In genomic region chr7:30012956-30013363, GRCm38 (mm10) we compare ENCODE assay signal across 8 mouse cellular contexts. TPM values are rescaled to one million over a fixed set of nuclear protein-coding genes. Genes with fewer than 3 reads are reported as not detected.
DNase-seq lines count a peak whose midpoint lies in the region; ATAC-seq and TF ChIP-seq lines count a peak whose summit lies in the region.

No protein-coding gene starts in this region.

- H3K4me3 ChIP-seq in intestine, embryonic 14.5 days (ENCODE audit: low read depth, low read length), result no peak overlapping the region
- no peak overlapping the region for H3K4me3 ChIP-seq in intestine, embryonic 16.5 days (ENCODE audit: low read length)
- no peak overlapping the region for H3K4me3 ChIP-seq in hindbrain, embryonic 15.5 days
- H3K4me3 ChIP-seq in midbrain, embryonic 16.5 days (ENCODE audit: low read depth, low read length), result no peak overlapping the region
- no peak overlapping the region for H3K4me3 ChIP-seq in stomach, postnatal 0 days (ENCODE audit: low read depth, low read length)

- TF ChIP-seq CTCF in stomach, postnatal 0 days (IDR thresholded peaks at IDR 0.05; ENCODE audit: low read depth), result peak; percentile 82

- TF ChIP-seq EP300 in stomach, postnatal 0 days (optimal IDR thresholded peaks at IDR 0.05), result no peak

- H3K9ac ChIP-seq in intestine, embryonic 14.5 days (ENCODE audit: low read length), result no peak overlapping the region
- H3K9ac ChIP-seq in intestine, embryonic 16.5 days (ENCODE audit: low read depth, low read length), result no peak overlapping the region
- no peak overlapping the region for H3K9ac ChIP-seq in hindbrain, embryonic 15.5 days
- no peak overlapping the region for H3K9ac ChIP-seq in midbrain, embryonic 16.5 days (ENCODE audit: low read depth, low read length)
- no peak overlapping the region for H3K9ac ChIP-seq in stomach, postnatal 0 days (ENCODE audit: low read length)

- no peaks in the 10 kb centered on the region for H3K27me3 ChIP-seq in intestine, embryonic 14.5 days (replicated peaks; ENCODE audit: control insufficient read depth, insufficient read depth, low read length)
- no peaks in the 10 kb centered on the region for H3K27me3 ChIP-seq in intestine, embryonic 16.5 days (replicated peaks; ENCODE audit: control insufficient read depth, insufficient read depth, low read length)
- H3K27me3 ChIP-seq in hindbrain, embryonic 15.5 days, result no peaks in the 10 kb centered on the region
- no peaks in the 10 kb centered on the region for H3K27me3 ChIP-seq in midbrain, embryonic 16.5 days (ENCODE audit: control insufficient read depth, insufficient read depth, low read depth, low read length)
- H3K27me3 ChIP-seq in stomach, postnatal 0 days (ENCODE audit: control insufficient read depth, insufficient read depth, low read length), result no peaks in the 10 kb centered on the region

- H3K4me2 ChIP-seq in intestine, embryonic 14.5 days (ENCODE audit: low read length), result no peak overlapping the region
- no peak overlapping the region for H3K4me2 ChIP-seq in intestine, embryonic 16.5 days (ENCODE audit: low read depth, low read length)
- H3K4me2 ChIP-seq in hindbrain, embryonic 15.5 days, result no peak overlapping the region
- H3K4me2 ChIP-seq in midbrain, embryonic 16.5 days (ENCODE audit: low read length), result no peak overlapping the region
- no peak overlapping the region for H3K4me2 ChIP-seq in stomach, postnatal 0 days (replicated peaks; ENCODE audit: low read depth)

- peaks cover 51% of the 10 kb centered on the region for H3K36me3 ChIP-seq in intestine, embryonic 14.5 days (ENCODE audit: control insufficient read depth, insufficient read depth, low read length)
- peaks cover 19% of the 10 kb centered on the region for H3K36me3 ChIP-seq in intestine, embryonic 16.5 days (ENCODE audit: control insufficient read depth, insufficient read depth, low read length)
- H3K36me3 ChIP-seq in hindbrain, embryonic 15.5 days, result peaks cover 30% of the 10 kb centered on the region
- H3K36me3 ChIP-seq in midbrain, embryonic 16.5 days (ENCODE audit: control insufficient read depth, insufficient read depth, low read length), result peaks cover 16% of the 10 kb centered on the region
- peaks cover 15% of the 10 kb centered on the region for H3K36me3 ChIP-seq in stomach, postnatal 0 days (ENCODE audit: control insufficient read depth, insufficient read depth, low read length)

- ATAC-seq in intestine, embryonic 14.5 days (replicated peaks; ENCODE audit: low FRiP score, low TSS enrichment, low read depth), result no peak
- no peak; the same call in 1 of the 2 replicates for ATAC-seq in intestine, embryonic 16.5 days
- peak; percentile 46 for ATAC-seq in activated CD4-positive, CD25-positive, alpha-beta regulatory T cell, adult 4 months
- ATAC-seq in erythroid progenitor cell, adult 5-6 weeks (replicated peaks; ENCODE audit: low FRiP score, poor library complexity, severe bottlenecking), result peak; percentile 78
- peak; percentile 44; the same call in 1 of the 2 replicates for ATAC-seq in hindbrain, embryonic 15.5 days (ENCODE audit: low FRiP score, low read depth)
- ATAC-seq in midbrain, embryonic 16.5 days, result no peak
- ATAC-seq in stomach, postnatal 0 days (ENCODE audit: low FRiP score, low TSS enrichment), result peak; percentile 64

- no peak overlapping the region for H3K27ac ChIP-seq in intestine, embryonic 14.5 days (ENCODE audit: low read depth)
- H3K27ac ChIP-seq in intestine, embryonic 16.5 days (ENCODE audit: low read length), result no peak overlapping the region
- no peak overlapping the region for H3K27ac ChIP-seq in hindbrain, embryonic 15.5 days (replicated peaks)
- H3K27ac ChIP-seq in midbrain, embryonic 16.5 days (ENCODE audit: low read length), result 0 out of 2 replicates have a peak overlapping the region, but pooled peaks have one; percentile 18
- no peak overlapping the region for H3K27ac ChIP-seq in stomach, postnatal 0 days (replicated peaks)

- DNase-seq in intestine, embryonic 14.5 days (ENCODE audit: low spot score), result peak; percentile 62
- peak; percentile 21 to 60 for DNase-seq in layer of hippocampus, postnatal 25 days (ENCODE audit: extremely low spot score in 1 of 2, low spot score in 1 of 2)
- peak; percentile 53 for DNase-seq in stomach, postnatal 0 days (ENCODE audit: low spot score)

- H3K9me3 ChIP-seq in intestine, embryonic 14.5 days (ENCODE audit: control insufficient read depth, low read length), result no peaks in the 10 kb centered on the region
- H3K9me3 ChIP-seq in intestine, embryonic 16.5 days (ENCODE audit: control insufficient read depth, low read length), result no peaks in the 10 kb centered on the region
- H3K9me3 ChIP-seq in hindbrain, embryonic 15.5 days, result no peaks in the 10 kb centered on the region
- H3K9me3 ChIP-seq in midbrain, embryonic 16.5 days (replicated peaks; ENCODE audit: control insufficient read depth, low read length, poor library complexity, severe bottlenecking), result no peaks in the 10 kb centered on the region
- H3K9me3 ChIP-seq in stomach, postnatal 0 days (ENCODE audit: control insufficient read depth, low read length), result no peaks in the 10 kb centered on the region

- WGBS in intestine, embryonic 14.5 days, result 73% methylated on average over 4 of the region's 4 CpGs
- WGBS in intestine, embryonic 16.5 days, result 75% methylated on average over 4 of the region's 4 CpGs
- WGBS in hindbrain, embryonic 15.5 days, result 71% methylated on average over 4 of the region's 4 CpGs
- WGBS in midbrain, embryonic 16.5 days, result 81% methylated on average over 4 of the region's 4 CpGs
- WGBS in stomach, postnatal 0 days, result 72% methylated on average over 4 of the region's 4 CpGs

- H3K4me1 ChIP-seq in intestine, embryonic 14.5 days (replicated peaks; ENCODE audit: control insufficient read depth, insufficient read depth, low read length), result no peaks in the 10 kb centered on the region
- peaks cover 16% of the 10 kb centered on the region for H3K4me1 ChIP-seq in intestine, embryonic 16.5 days (ENCODE audit: control insufficient read depth, insufficient read depth, low read length)
- peaks cover 18% of the 10 kb centered on the region for H3K4me1 ChIP-seq in hindbrain, embryonic 15.5 days (replicated peaks)
- H3K4me1 ChIP-seq in midbrain, embryonic 16.5 days (ENCODE audit: control insufficient read depth, insufficient read depth, low read length), result peaks cover 2% of the 10 kb centered on the region; the same call in 1 of the 2 replicates
- H3K4me1 ChIP-seq in stomach, postnatal 0 days (replicated peaks; ENCODE audit: control insufficient read depth, insufficient read depth), result no peaks in the 10 kb centered on the region

RNA-seq across cellular contexts. Expression of gene Zfp568, which starts 29.2 kb away (rescaled TPM):
- polyA plus RNA-seq in intestine, embryonic 14.5 days (2014; fragmentation: Nextera tagmentation; extraction: Ambion mirVana), result 19.5 and 22.6 TPM in 2 replicates
- polyA plus RNA-seq in intestine, embryonic 16.5 days (2015; fragmentation: Nextera tagmentation; extraction: Ambion mirVana), result 9.1 and 11.6 TPM in 2 replicates
- polyA plus RNA-seq in activated CD4-positive, CD25-positive, alpha-beta regulatory T cell, adult 4 months (2017; shearing (Covaris generic)), result 1 to 10 TPM; 1.0 to 1.5 TPM
- total RNA-seq in erythroid progenitor cell, adult 5-6 weeks (2015; ENCODE audit: low replicate concordance), result 2.5 and 5.4 TPM in 2 replicates
- total RNA-seq in erythroid progenitor cell, adult 5-6 weeks (2017; ENCODE audit: low replicate concordance), result 4.1 and 4.2 TPM in 2 replicates
- polyA plus RNA-seq in hindbrain, embryonic 15.5 days (2015; fragmentation: Nextera tagmentation; extraction: Ambion mirVana), result 4.9 and 6.9 TPM in 2 replicates
- total RNA-seq in layer of hippocampus, postnatal 25 days (2021), result 1 to 10 TPM; 2.5 to 3.5 TPM
- 3.4 and 4.3 TPM in 2 replicates for polyA plus RNA-seq in midbrain, embryonic 16.5 days (2015; fragmentation: Nextera tagmentation; extraction: Ambion mirVana)
- polyA plus RNA-seq in stomach, postnatal 0 days (2015; fragmentation: Nextera tagmentation; extraction: Ambion mirVana), result 3.7 and 5.3 TPM in 2 replicates

RNA-seq across cellular contexts. Expression of gene Zfp14, which starts 38.2 kb away (rescaled TPM):
- 3.5 and 4.4 TPM in 2 replicates for polyA plus RNA-seq in intestine, embryonic 14.5 days (2014; fragmentation: Nextera tagmentation; extraction: Ambion mirVana)
- 2.0 and 2.2 TPM in 2 replicates for polyA plus RNA-seq in intestine, embryonic 16.5 days (2015; fragmentation: Nextera tagmentation; extraction: Ambion mirVana)
- polyA plus RNA-seq in activated CD4-positive, CD25-positive, alpha-beta regulatory T cell, adult 4 months (2017; shearing (Covaris generic)), result 1 to 10 TPM; 4.3 to 5.2 TPM
- 1.1 TPM in 1 of 2 replicates, not detected in the other for total RNA-seq in erythroid progenitor cell, adult 5-6 weeks (2015; ENCODE audit: low replicate concordance)
- total RNA-seq in erythroid progenitor cell, adult 5-6 weeks (2017; ENCODE audit: low replicate concordance), result 0.39 TPM in 1 of 2 replicates, not detected in the other
- 9.6 and 11.5 TPM in 2 replicates for polyA plus RNA-seq in hindbrain, embryonic 15.5 days (2015; fragmentation: Nextera tagmentation; extraction: Ambion mirVana)
- 10 to 100 TPM in 1 of 2 experiments, 1 to 10 TPM in 1; 9.2 to 10.3 TPM for total RNA-seq in layer of hippocampus, postnatal 25 days (2021)
- polyA plus RNA-seq in midbrain, embryonic 16.5 days (2015; fragmentation: Nextera tagmentation; extraction: Ambion mirVana), result 13.4 and 13.7 TPM in 2 replicates
- 1.6 and 1.8 TPM in 2 replicates for polyA plus RNA-seq in stomach, postnatal 0 days (2015; fragmentation: Nextera tagmentation; extraction: Ambion mirVana)

RNA-seq across cellular contexts. Expression of gene Zfp74, which starts 59.1 kb away (rescaled TPM):
- polyA plus RNA-seq in intestine, embryonic 14.5 days (2014; fragmentation: Nextera tagmentation; extraction: Ambion mirVana), result 12.8 and 14.7 TPM in 2 replicates
- 5.4 and 6.4 TPM in 2 replicates for polyA plus RNA-seq in intestine, embryonic 16.5 days (2015; fragmentation: Nextera tagmentation; extraction: Ambion mirVana)
- polyA plus RNA-seq in activated CD4-positive, CD25-positive, alpha-beta regulatory T cell, adult 4 months (2017; shearing (Covaris generic)), result 1 to 10 TPM; 4.0 to 4.5 TPM
- 4.0 and 4.2 TPM in 2 replicates for total RNA-seq in erythroid progenitor cell, adult 5-6 weeks (2015; ENCODE audit: low replicate concordance)
- 0.98 and 2.6 TPM in 2 replicates for total RNA-seq in erythroid progenitor cell, adult 5-6 weeks (2017; ENCODE audit: low replicate concordance)
- polyA plus RNA-seq in hindbrain, embryonic 15.5 days (2015; fragmentation: Nextera tagmentation; extraction: Ambion mirVana), result 21.0 and 22.0 TPM in 2 replicates
- total RNA-seq in layer of hippocampus, postnatal 25 days (2021), result 10 to 100 TPM; 15.1 to 16.7 TPM
- 24.4 and 26.7 TPM in 2 replicates for polyA plus RNA-seq in midbrain, embryonic 16.5 days (2015; fragmentation: Nextera tagmentation; extraction: Ambion mirVana)
- polyA plus RNA-seq in stomach, postnatal 0 days (2015; fragmentation: Nextera tagmentation; extraction: Ambion mirVana), result 2.8 and 3.1 TPM in 2 replicates

RNA-seq across cellular contexts. Expression of gene Zfp82, which starts 59.7 kb away (rescaled TPM):
- 4.9 and 5.4 TPM in 2 replicates for polyA plus RNA-seq in intestine, embryonic 14.5 days (2014; fragmentation: Nextera tagmentation; extraction: Ambion mirVana)
- polyA plus RNA-seq in intestine, embryonic 16.5 days (2015; fragmentation: Nextera tagmentation; extraction: Ambion mirVana), result 4.2 and 4.4 TPM in 2 replicates
- polyA plus RNA-seq in activated CD4-positive, CD25-positive, alpha-beta regulatory T cell, adult 4 months (2017; shearing (Covaris generic)), result 1 to 10 TPM; 4.9 to 5.5 TPM
- 0.84 and 4.0 TPM in 2 replicates for total RNA-seq in erythroid progenitor cell, adult 5-6 weeks (2015; ENCODE audit: low replicate concordance)
- total RNA-seq in erythroid progenitor cell, adult 5-6 weeks (2017; ENCODE audit: low replicate concordance), result 0.64 and 2.4 TPM in 2 replicates
- 8.6 and 10.9 TPM in 2 replicates for polyA plus RNA-seq in hindbrain, embryonic 15.5 days (2015; fragmentation: Nextera tagmentation; extraction: Ambion mirVana)
- 1 to 10 TPM; 1.9 to 5.0 TPM for total RNA-seq in layer of hippocampus, postnatal 25 days (2021)
- polyA plus RNA-seq in midbrain, embryonic 16.5 days (2015; fragmentation: Nextera tagmentation; extraction: Ambion mirVana), result 10.2 and 13.4 TPM in 2 replicates
- polyA plus RNA-seq in stomach, postnatal 0 days (2015; fragmentation: Nextera tagmentation; extraction: Ambion mirVana), result 1.9 and 2.1 TPM in 2 replicates

Comparison
In these comparisons a context has a peak if more than half of its experiments do, and no peak if none do; other contexts are left out.
1. ATAC-seq: peak in activated CD4-positive, CD25-positive, alpha-beta regulatory T cell, adult 4 months (single experiment), erythroid progenitor cell, adult 5-6 weeks (single experiment), hindbrain, embryonic 15.5 days (single experiment) and stomach, postnatal 0 days (single experiment); none in intestine, embryonic 14.5 days (single experiment), intestine, embryonic 16.5 days (single experiment) and midbrain, embryonic 16.5 days (single experiment).
2. Peak in every context shown above with its lines, with median percentiles within 50 percentile points of each other: DNase-seq.